Comparison of ENCODE assay signal across 9 mouse cellular contexts in genomic region chr5:110797696-110798095, GRCm38 (mm10). TPM values are rescaled to one million over a fixed set of nuclear protein-coding genes. Genes with fewer than 3 reads are reported as not detected.
A peak's percentile ranks its signal among the peaks of the same experiment; 100 is the strongest.
DNase-seq lines count a peak whose midpoint lies in the region; ATAC-seq and TF ChIP-seq lines count a peak whose summit lies in the region.
"Had no signal": no experiment of that assay in that cellular context is flagged by ENCODE, and none has a peak within 500 bp of the region (broad histone marks: within the 10 kb centered on the region; RNA-seq: fewer than 3 reads in every experiment).

No protein-coding gene starts in this region.

- H3K9me3 ChIP-seq in heart, embryonic 15.5 days (replicated peaks): no peaks in the 10 kb centered on the region
- no peaks in the 10 kb centered on the region for H3K9me3 ChIP-seq in stomach, embryonic 16.5 days (replicated peaks; ENCODE audit: control insufficient read depth, low read length)

- WGBS in heart, embryonic 15.5 days: 44% methylated on average over 4 of the region's 4 CpGs
- WGBS in liver, adult 2 months: 17% methylated on average over 4 of the region's 4 CpGs
- 66% methylated on average over 4 of the region's 4 CpGs for WGBS in stomach, embryonic 16.5 days

- peaks cover 30% of the 10 kb centered on the region for H3K4me1 ChIP-seq in heart, embryonic 15.5 days (replicated peaks)
- H3K4me1 ChIP-seq in liver, adult 2 months (ENCODE audit: control insufficient read depth, insufficient read depth, low read length): peaks cover 57% of the 10 kb centered on the region
- H3K4me1 ChIP-seq in stomach, embryonic 16.5 days (ENCODE audit: control insufficient read depth, insufficient read depth, low read length): peaks cover 5% of the 10 kb centered on the region; the same call in 1 of the 2 replicates

- peaks cover 64% of the 10 kb centered on the region for H3K36me3 ChIP-seq in heart, embryonic 15.5 days
- H3K36me3 ChIP-seq in liver, adult 2 months (ENCODE audit: control insufficient read depth, insufficient read depth, low read length): peaks cover 37% of the 10 kb centered on the region
- H3K36me3 ChIP-seq in stomach, embryonic 16.5 days (ENCODE audit: control insufficient read depth, insufficient read depth, low read length): peaks cover 27% of the 10 kb centered on the region

- H3K27me3 ChIP-seq in heart, embryonic 15.5 days: no peaks in the 10 kb centered on the region
- H3K27me3 ChIP-seq in liver, adult 2 months (ENCODE audit: control insufficient read depth, insufficient read depth, low read length): no peaks in the 10 kb centered on the region
- no peaks in the 10 kb centered on the region for H3K27me3 ChIP-seq in stomach, embryonic 16.5 days (ENCODE audit: control insufficient read depth, insufficient read depth, low read length)

- peak; percentile 36; the same call in 1 of the 2 replicates for ATAC-seq in heart, embryonic 15.5 days (replicated peaks; ENCODE audit: insufficient number of reproducible peaks, insufficient read depth, low FRiP score, low read depth)
- ATAC-seq in stomach, embryonic 16.5 days (ENCODE audit: insufficient read depth, low FRiP score): peak; percentile 71

- H3K79me2 ChIP-seq in liver, adult 2 months (ENCODE audit: control insufficient read depth, insufficient read depth, low read length): no peaks in the 10 kb centered on the region

- TF ChIP-seq CTCF in liver, adult 2 months (IDR thresholded peaks at IDR 0.05; ENCODE audit: low read depth, low read length): no peak

- H3K4me2 ChIP-seq in heart, embryonic 15.5 days: no peak overlapping the region
- no peak overlapping the region for H3K4me2 ChIP-seq in stomach, embryonic 16.5 days (ENCODE audit: low read depth, low read length)

- H3K9ac ChIP-seq in heart, embryonic 15.5 days: no peak overlapping the region
- H3K9ac ChIP-seq in liver, adult 2 months (ENCODE audit: low read depth, low read length): peak overlapping the region; percentile 6; the same call in 1 of the 2 replicates
- H3K9ac ChIP-seq in stomach, embryonic 16.5 days (ENCODE audit: low read length): no peak overlapping the region

- H3K4me3 ChIP-seq in heart, embryonic 15.5 days: no peak overlapping the region
- no peak overlapping the region for H3K4me3 ChIP-seq in liver, adult 2 months (ENCODE audit: insufficient read depth, low read depth, low read length)
- H3K4me3 ChIP-seq in stomach, embryonic 16.5 days (replicated peaks; ENCODE audit: low read length): no peak overlapping the region

- no peak for TF ChIP-seq POLR2A in liver, adult 2 months (IDR thresholded peaks at IDR 0.05; ENCODE audit: extremely low read depth, insufficient read depth, low read length)

- peak; percentile 64 for DNase-seq in ovary, adult 18-20 months (ENCODE audit: low spot score)
- no peak for DNase-seq in ovary, postnatal 14 days (ENCODE audit: low spot score)
- peak; percentile 97 for DNase-seq in liver, adult 2 months (ENCODE audit: extremely low read depth, low read depth, low spot score)
- DNase-seq in right cerebral cortex, postnatal 36 days (ENCODE audit: low spot score in 2 of 2): no peak
- no peak for DNase-seq in testis, postnatal 10 days (ENCODE audit: low spot score)
- DNase-seq: gastrocnemius, postnatal 36 days; right cerebral cortex, postnatal 4 days had no signal

- peak overlapping the region; percentile 31; the same call in 1 of the 2 replicates for H3K27ac ChIP-seq in heart, embryonic 15.5 days
- H3K27ac ChIP-seq in liver, adult 2 months (replicated peaks; ENCODE audit: insufficient read depth, low read depth, low read length): peak overlapping the region; percentile 65
- no peak overlapping the region for H3K27ac ChIP-seq in stomach, embryonic 16.5 days (ENCODE audit: low read length)

RNA-seq across cellular contexts. Expression of gene Ulk1, which starts 12.2 kb away (rescaled TPM):
- 9.2 and 15.9 TPM in 2 replicates for polyA plus RNA-seq in heart, embryonic 15.5 days (2015; fragmentation: Nextera tagmentation; extraction: Ambion mirVana)
- 29.0 and 38.7 TPM in 2 replicates for total RNA-seq in liver, adult 2 months (2014; rRNA removed)
- 33.8 and 44.4 TPM in 2 replicates for polyA plus RNA-seq in liver, adult 2 months (2012; rRNA removed)
- 12.0 and 12.8 TPM in 2 replicates for polyA plus RNA-seq in stomach, embryonic 16.5 days (2015; fragmentation: Nextera tagmentation; extraction: Ambion mirVana)

RNA-seq across cellular contexts. Expression of gene Pus1, which starts 17.2 kb away (rescaled TPM):
- 27.2 and 34.2 TPM in 2 replicates for polyA plus RNA-seq in heart, embryonic 15.5 days (2015; fragmentation: Nextera tagmentation; extraction: Ambion mirVana)
- 11.6 and 14.5 TPM in 2 replicates for total RNA-seq in liver, adult 2 months (2014; rRNA removed)
- 14.5 and 19.2 TPM in 2 replicates for polyA plus RNA-seq in liver, adult 2 months (2012; rRNA removed)
- polyA plus RNA-seq in stomach, embryonic 16.5 days (2015; fragmentation: Nextera tagmentation; extraction: Ambion mirVana): 37.8 and 38.3 TPM in 2 replicates

RNA-seq across cellular contexts. Expression of gene Ep400, which starts 27.2 kb away (rescaled TPM):
- polyA plus RNA-seq in heart, embryonic 15.5 days (2015; fragmentation: Nextera tagmentation; extraction: Ambion mirVana): 22.9 and 35.7 TPM in 2 replicates
- total RNA-seq in liver, adult 2 months (2014; rRNA removed): 15.2 and 23.4 TPM in 2 replicates
- 11.4 and 15.4 TPM in 2 replicates for polyA plus RNA-seq in liver, adult 2 months (2012; rRNA removed)
- polyA plus RNA-seq in stomach, embryonic 16.5 days (2015; fragmentation: Nextera tagmentation; extraction: Ambion mirVana): 30.8 and 42.4 TPM in 2 replicates

RNA-seq across cellular contexts. Expression of gene Hscb, which starts 41.9 kb away (rescaled TPM):
- polyA plus RNA-seq in heart, embryonic 15.5 days (2015; fragmentation: Nextera tagmentation; extraction: Ambion mirVana): 23.1 and 26.7 TPM in 2 replicates
- 5.7 and 11.2 TPM in 2 replicates for total RNA-seq in liver, adult 2 months (2014; rRNA removed)
- polyA plus RNA-seq in liver, adult 2 months (2012; rRNA removed): 5.0 and 6.6 TPM in 2 replicates
- polyA plus RNA-seq in stomach, embryonic 16.5 days (2015; fragmentation: Nextera tagmentation; extraction: Ambion mirVana): 23.9 and 28.7 TPM in 2 replicates

RNA-seq across cellular contexts. Expression of gene Chek2, which starts 42.1 kb away (rescaled TPM):
- 12.9 and 17.4 TPM in 2 replicates for polyA plus RNA-seq in heart, embryonic 15.5 days (2015; fragmentation: Nextera tagmentation; extraction: Ambion mirVana)
- 2.6 and 3.6 TPM in 2 replicates for total RNA-seq in liver, adult 2 months (2014; rRNA removed)
- polyA plus RNA-seq in liver, adult 2 months (2012; rRNA removed): 1.5 and 1.6 TPM in 2 replicates
- 29.2 and 31.3 TPM in 2 replicates for polyA plus RNA-seq in stomach, embryonic 16.5 days (2015; fragmentation: Nextera tagmentation; extraction: Ambion mirVana)

Comparison
In these comparisons a context has a peak if more than half of its experiments do, and no peak if none do; other contexts are left out.
1. DNase-seq: peak in ovary, adult 18-20 months (single experiment) and liver, adult 2 months (single experiment); none in ovary, postnatal 14 days (single experiment), right cerebral cortex, postnatal 36 days (0 of 2) and testis, postnatal 10 days (single experiment).